Mouse (Mus musculus) embryo, embryonic 9.5 days (tissue): ENCODE results near the gene Pla2g6.

Experiments used
- DNase-seq: peaks from one replicate; pipeline ENCODE4 v3.0.0-alpha.2; 2017; ENCODE audit errors: extremely low spot score

Gene Pla2g6

DNA sequence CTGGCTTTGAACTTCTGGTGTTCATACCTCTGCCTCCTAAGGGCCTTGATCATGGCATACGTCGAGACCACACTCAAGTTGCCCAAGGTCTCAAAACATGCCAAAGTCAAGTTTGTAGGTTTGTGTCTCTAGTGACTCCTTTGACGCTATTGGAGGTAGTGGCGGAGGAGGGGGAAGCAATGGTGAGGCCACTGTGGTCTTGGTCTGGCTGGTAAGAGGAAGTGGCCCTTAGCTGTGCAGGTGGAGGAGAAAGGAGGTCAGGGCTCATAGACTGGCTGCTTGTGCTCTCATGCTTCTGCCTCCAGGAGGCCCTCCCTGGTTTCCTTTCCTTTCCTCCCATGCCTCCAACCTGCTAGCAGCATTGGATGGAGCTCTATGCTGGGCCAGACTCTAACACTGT is 22.7 kb upstream of the Pla2g6 start:
- no peak for DNase-seq

- no peak for DNase-seq
These were observed 20.5 kb upstream of the Pla2g6 start for GRCm38 (mm10) chr15:79348651-79349050.

DNA sequence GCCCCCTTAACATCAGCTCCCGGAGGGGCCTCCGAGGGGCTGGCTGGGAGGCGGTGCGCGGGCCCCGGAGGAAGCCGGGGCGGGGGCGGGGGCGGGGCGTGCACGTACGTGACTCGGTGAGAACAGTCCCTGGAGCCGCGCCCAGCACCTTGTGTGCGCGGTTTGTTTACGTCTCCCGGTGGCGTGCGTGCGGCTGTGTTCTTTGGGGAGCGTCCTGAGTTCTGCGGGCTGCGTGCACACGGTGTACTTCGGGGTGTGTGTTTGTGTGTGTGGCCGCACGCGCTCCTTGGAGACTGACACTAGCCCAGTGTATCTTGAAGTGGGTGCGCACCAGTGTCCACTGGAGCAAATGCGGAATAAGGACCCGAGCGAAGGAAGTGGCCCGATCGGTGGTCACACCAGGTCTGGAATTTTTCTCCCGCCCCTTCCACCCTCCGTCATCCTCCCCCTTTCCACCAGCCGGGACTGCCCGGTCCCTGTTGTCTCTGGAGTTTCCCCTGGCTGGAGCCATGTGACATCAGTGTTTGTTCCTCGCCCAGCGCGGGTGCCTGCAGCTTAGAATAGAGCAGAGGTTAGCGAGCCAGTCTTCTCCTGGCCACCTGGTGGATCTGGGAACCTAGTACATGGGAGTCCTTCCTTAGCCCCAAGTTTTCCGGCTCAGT is 19.8 kb upstream of the Pla2g6 start:
- peak; percentile 78 for DNase-seq

GRCm38 (mm10) chr15:79347165-79347844 is 19.1 kb upstream of the Pla2g6 start:
- peak; percentile 95 for DNase-seq

DNA sequence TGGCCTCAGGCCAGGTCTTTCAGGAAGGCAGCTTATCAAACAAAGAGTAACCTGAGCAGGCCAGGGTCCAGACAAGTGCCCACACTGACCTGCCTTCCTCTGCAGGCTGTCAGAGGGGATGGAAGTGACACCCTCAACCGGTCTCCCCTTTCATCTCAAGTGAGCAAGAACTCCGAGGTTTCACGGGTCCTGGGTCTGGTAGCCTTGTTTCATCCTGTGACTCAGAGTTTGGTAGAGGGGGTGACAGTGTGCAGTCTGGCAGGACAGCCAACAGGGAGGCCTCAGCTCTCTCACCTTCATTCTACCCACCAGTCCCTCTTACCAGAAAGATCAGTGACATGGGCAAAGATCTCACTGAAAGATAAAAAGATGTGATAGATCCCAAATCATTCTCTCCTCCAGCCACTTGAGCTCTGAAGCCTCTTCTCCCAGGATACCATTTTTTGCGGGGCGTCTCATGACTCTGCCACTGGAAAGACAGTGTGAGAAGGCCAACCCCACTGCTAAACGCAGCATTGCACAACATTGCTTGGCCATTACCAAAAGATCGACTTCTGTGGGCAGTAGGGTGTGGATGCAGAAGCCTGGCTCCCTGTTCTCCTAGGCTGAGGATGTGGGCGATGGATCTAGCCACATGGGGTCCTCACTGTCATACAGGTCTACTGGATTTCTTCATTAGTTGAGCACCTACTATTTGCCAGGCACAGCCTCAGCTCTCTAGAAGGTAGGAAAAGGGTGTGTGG is 18.0 kb upstream of the Pla2g6 start, which contains the start of gene Maff:
Gene Maff, plus strand, starts transcription at position 571 of the 743 bp plus-strand sequence.
- DNase-seq, result no peak

- no peak for DNase-seq
These were observed 16.4 kb upstream of the Pla2g6 start for GRCm38 (mm10) chr15:79344627-79345026.

DNA sequence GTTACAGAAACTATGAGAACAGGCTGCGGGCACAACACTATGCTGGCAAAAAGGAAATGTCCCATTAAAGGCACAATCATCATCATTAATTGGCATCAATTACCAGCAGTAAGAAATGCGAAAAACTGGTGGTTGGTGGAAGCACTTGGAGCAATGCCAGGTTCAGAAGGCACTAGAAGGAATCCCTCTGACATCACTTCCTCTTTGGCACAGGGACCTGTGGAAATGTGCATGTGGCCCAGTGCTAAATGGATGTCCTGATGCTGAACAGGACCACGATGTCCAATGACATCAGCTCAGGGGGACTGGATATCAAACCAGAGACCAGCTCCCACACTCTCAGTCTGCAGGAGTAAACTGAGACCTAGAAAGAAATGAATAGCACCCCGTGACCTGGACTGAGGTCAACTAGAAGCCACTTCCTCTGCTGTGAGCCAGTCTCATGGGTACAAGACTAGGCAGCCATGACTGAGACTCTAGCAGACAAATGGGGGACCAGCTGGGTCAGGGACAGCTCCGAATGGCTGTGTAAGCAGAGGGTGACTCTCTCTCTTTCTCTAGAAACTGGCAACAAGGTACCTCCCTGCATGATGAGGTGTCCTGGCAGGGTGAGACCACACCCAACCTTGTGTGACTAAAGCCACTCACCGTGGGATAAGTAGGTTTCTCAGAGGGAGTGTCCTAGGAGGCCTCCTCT is 14.6 kb upstream of the Pla2g6 start:
- no peak for DNase-seq

- DNase-seq, result no peak
These were observed 10.8 kb upstream of the Pla2g6 start for GRCm38 (mm10) chr15:79338978-79339377.

DNA sequence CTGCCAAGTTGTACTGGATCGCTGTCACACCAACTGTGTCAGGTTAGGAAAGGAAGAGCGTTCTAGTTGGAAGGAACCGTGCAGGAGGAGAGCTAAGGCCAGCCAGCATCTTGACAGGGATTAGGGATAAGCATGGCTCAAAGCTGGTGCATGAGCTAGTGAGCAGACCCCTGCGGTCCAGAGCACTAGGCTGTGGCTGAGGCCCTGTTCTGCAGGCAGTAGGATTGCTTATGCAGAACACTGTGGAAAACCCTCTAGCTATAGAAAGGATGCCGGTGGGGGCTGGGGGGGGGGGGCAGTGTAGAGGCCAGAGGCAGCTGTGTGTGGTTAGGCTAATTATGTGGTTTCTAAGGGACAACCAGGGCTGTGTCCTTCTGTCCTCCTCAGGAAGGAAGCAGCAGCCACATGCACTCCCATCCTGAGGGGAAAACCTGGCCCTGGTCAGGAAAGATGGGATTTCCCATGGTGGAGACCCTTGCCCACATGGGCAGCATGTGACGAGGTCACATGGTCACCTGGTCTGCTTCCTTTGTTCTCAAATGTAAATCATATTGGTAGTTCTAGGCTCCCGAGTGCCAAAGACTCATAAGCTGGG is 7.0 kb upstream of the Pla2g6 start:
- DNase-seq, result no peak

- DNase-seq, result no peak
These were observed 5.2 kb upstream of the Pla2g6 start for GRCm38 (mm10) chr15:79333409-79333808.

DNA sequence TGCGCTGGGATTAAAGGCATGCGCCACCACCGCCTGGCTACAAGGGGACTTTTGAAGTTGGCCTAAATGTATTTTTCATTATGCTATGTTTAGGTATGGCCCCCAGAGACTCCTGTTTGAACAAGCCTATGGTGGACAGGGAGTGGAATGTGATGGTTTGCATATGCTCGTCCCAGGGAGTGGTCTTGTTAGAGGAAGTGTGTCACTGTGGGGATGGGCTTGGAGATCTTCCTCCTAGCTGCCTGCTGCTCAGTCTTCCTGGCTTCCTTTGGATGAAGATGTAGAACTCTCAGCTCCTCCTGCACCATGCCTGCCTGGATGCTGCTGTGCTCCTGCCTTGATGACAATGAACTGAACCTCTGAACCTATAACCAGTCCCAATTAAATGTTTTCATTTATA is 2.3 kb upstream of the Pla2g6 start:
- no peak for DNase-seq

DNA sequence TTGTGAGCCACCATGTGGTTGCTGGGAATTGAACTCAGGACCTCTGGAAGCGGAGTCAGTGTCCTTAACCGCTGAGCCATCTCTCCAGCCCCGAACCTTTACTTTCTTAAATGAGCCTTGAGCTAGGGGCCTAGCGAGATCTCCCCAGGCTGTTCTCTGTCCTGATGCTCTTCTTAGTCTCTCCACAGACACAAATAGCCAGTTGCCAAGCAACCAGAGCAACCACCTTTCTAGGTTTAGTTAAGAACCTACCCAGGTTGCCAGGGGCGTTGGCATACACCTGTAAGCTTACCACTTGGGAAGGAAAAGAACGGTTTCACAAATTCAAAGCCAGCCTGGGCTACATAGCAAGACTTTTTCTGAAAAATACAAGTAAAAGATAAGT is 1.8 kb upstream of the Pla2g6 start:
- DNase-seq, result no peak

GRCm38 (mm10) chr15:79329346-79329978 is 1.3 kb upstream of the Pla2g6 start:
- no peak for DNase-seq

- DNase-seq, result no peak
These were observed 717 bp upstream of the Pla2g6 start for GRCm38 (mm10) chr15:79328939-79329275.

DNA sequence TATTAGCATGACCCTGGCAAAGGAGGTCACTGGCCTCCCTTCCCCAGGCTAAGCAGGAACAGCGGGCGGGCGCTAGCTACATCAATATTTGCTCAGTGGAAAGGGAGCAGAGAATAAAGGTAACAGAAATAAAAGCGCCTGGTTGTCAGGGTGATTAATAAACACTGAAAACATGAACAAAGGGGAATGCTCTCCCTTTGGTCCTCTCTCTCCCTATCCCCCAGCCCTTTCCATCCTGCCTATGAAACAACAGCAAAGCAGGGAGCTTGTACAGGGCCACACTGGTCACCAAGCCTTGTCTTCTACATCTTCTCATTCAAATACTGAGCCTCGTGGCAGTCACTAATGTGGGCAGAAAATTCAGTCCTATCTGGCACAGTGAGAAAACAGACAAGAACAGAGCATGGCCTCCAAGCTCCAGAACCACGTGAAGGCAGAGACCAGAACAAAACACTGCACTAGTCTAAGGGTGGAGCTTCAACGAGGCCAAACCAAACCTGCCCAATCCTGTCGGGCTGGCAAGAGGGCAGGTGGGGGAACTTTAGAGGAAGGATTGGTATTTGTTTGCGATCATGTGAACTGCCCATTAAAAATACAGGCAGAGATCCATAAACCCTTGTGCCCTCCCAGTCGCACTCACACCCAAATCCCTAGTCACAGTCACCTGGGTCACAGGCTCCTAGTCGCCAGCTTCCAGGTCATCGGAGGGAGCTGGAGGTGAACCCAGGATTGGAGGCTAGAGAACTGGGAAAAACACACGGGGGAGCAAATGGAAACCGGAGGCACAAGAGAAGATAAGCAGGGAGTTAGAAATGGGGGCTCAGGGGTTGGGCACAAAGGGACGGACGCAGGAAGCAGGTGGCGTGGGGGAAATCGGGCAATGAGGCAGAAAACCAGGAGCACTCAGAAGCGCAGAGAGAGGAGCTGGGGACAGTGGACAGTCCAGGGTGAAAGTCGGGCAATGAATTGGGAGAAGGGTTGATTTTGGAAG is 924 bp downstream of the Pla2g6 start:
- DNase-seq, result peak; percentile 65

DNA sequence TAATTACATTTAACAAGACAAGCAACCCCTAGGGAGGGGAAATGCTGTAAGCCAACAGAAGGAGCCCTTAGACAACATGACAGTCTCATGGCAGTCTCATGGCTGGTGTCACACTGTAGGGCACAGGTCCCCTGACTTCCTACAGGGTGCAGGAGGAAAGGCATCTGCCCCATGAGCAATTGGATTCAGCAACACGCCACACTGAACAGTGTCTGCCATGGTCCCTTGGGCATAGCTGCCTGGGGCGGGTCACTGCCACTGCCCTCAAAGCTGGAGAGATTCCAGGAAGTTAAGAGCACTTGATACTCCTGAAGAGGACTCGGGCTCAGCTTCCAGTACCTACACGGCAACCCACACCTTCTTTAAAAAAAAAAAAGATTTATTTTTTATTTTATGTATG is 1.9 kb downstream of the Pla2g6 start:
- DNase-seq, result no peak

- DNase-seq, result no peak
These were observed 2.4 kb downstream of the Pla2g6 start for GRCm38 (mm10) chr15:79325742-79326141.

DNA sequence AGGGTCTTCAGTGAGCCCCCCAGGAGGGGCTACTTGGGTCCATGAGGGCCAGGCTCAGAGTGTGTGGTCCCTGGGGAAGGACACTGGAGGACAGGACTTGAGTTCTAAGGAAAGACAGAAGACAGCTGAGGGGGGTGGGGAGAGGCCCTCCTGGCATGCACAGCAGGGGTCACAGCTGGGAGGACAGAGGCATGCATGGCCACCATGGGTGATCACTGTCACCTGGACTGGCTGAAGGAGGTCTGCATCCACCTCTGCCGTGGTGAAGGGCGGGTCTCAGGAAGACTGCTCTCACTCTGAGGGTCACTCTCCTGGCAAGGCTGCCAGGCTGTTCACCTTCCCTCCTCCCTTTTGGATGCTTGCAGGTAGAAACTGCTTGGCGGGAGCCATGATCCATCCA is 3.8 kb downstream of the Pla2g6 start:
- no peak for DNase-seq

GRCm38 (mm10) chr15:79323791-79324155 is 4.4 kb downstream of the Pla2g6 start:
- no peak for DNase-seq
